Mouse (Mus musculus): Measurements from ENCODE around the gene Gfm2. TPM values are rescaled to one million over a fixed set of nuclear protein-coding genes. Genes with fewer than 3 reads are reported as not detected.
"Not testable (repeated sequence)": the region's sequence is repeated elsewhere in the genome, so short reads cannot be mapped to it uniquely, and the experiment has no call there.

Gfm2 gene
- polyA plus RNA-seq, 2 experiments, result 12.6 to 18.2 TPM

DNA sequence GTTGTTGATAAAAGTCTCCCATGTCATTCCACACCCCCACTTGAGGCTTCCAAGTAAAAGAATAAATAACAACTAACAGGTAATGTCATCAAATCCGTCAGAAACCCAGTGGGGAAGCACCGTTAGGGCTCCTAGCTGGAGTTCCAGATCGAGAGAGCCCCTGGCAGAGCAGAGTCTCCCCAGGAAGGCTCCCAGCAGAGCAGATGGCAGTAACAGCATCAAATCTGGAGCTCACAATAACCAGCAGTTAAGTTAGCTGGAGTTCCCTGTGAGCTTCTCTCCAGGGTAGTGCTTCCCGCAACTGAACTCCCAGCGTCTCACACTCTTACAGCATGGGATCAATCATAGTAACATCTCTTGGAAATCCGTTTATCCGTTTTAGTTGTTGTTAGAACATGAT is 32.7 kb upstream of the Gfm2 start:
- DNase-seq (ENCODE audit: low read depth in 3 of 3, low spot score in 3 of 3) (no peak), ATAC-seq (ENCODE audit: insufficient read depth) (no peak)
- Histone ChIP-seq H3K36me3 (replicated peaks; ENCODE audit: control insufficient read depth, insufficient read depth, low read depth) (no peaks in the 10 kb centered on the region), H3K27me3 (ENCODE audit: control insufficient read depth, insufficient read depth, low read length) (no peaks in the 10 kb centered on the region), H3K9me3 (ENCODE audit: control insufficient read depth, low read length) (no peaks in the 10 kb centered on the region), H3K4me1 (replicated peaks; ENCODE audit: control insufficient read depth in 2 of 2, insufficient read depth in 2 of 2, low read length in 1 of 2) (no peaks in the 10 kb centered on the region), H3K4me3 (ENCODE audit: insufficient read depth in 1 of 2, low read depth in 2 of 2, low read length in 2 of 2) (no peak overlapping the region), H3K4me2 (ENCODE audit: low read depth) (no peak overlapping the region), H3K27ac (no peak overlapping the region), H3K9ac (replicated peaks) (no peak overlapping the region)
- WGBS (ENCODE audit: insufficient replicate concordance), result 76% methylated on average over 7 of the region's 7 CpGs
- TF ChIP-seq EP300 (IDR thresholded peaks at IDR 0.05; ENCODE audit: low read depth) (no peak), CTCF (IDR thresholded peaks at IDR 0.05; ENCODE audit: low read depth) (no peak)

DNA sequence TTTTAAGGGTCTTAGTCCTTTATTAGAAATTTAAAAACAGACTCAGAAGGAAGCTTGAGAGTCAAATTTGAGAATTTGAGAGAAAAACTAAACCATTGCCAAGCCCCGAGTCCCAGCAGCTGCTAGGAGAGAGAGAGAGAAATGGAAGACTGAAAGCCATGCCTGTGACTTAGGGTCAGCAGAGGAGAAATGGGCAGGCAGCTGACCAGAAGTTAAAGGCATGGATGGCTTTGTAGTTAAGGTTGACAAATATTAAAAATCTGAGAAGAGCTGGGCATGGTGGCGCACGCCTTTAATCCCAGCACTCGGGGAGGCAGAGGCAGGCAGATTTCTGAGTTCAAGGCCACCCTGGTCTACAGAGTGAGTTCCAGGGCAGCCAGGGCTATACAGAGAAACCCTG is 30.0 kb upstream of the Gfm2 start:
- H3K4me1 ChIP-seq (replicated peaks; ENCODE audit: control insufficient read depth in 2 of 2, insufficient read depth in 2 of 2, low read length in 1 of 2); H3K27ac ChIP-seq; H3K36me3 ChIP-seq (replicated peaks; ENCODE audit: control insufficient read depth, insufficient read depth, low read depth); H3K4me3 ChIP-seq (ENCODE audit: insufficient read depth in 1 of 2, low read depth in 2 of 2, low read length in 2 of 2); H3K9me3 ChIP-seq (ENCODE audit: control insufficient read depth, low read length); H3K4me2 ChIP-seq (ENCODE audit: low read depth); H3K9ac ChIP-seq (replicated peaks); DNase-seq (ENCODE audit: low read depth in 3 of 3, low spot score in 3 of 3); ATAC-seq (ENCODE audit: insufficient read depth); H3K27me3 ChIP-seq (ENCODE audit: control insufficient read depth, insufficient read depth, low read length): not testable (repeated sequence)
- 87% methylated on average over 4 of the region's 4 CpGs for WGBS (ENCODE audit: insufficient replicate concordance)

DNA sequence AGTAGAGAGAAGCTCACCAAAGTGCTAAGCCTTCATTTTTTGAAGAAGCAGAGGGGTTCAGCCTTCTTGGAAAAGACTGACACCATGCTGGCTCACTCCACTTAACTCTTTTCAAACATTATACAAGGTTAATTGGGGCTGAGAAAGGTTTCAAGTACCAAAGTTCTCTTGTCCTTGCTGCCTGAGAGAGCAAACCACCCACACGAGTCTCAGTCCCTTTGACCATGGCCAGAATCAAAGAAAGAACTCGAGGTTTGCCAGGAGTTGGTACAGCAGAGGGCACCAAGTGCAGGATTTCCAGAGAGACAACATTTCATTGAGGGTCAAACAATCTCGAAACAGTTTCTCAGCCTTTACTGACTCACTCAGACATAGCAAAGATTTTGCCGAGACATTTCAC is 28.7 kb upstream of the Gfm2 start:
- Histone ChIP-seq H3K27me3 (ENCODE audit: control insufficient read depth, insufficient read depth, low read length) (no peaks in the 10 kb centered on the region), H3K36me3 (replicated peaks; ENCODE audit: control insufficient read depth, insufficient read depth, low read depth) (no peaks in the 10 kb centered on the region), H3K4me1 (replicated peaks; ENCODE audit: control insufficient read depth in 2 of 2, insufficient read depth in 2 of 2, low read length in 1 of 2) (no peaks in the 10 kb centered on the region), H3K4me2 (ENCODE audit: low read depth) (no peak overlapping the region), H3K9me3 (ENCODE audit: control insufficient read depth, low read length) (no peaks in the 10 kb centered on the region), H3K27ac (no peak overlapping the region), H3K4me3 (ENCODE audit: insufficient read depth in 1 of 2, low read depth in 2 of 2, low read length in 2 of 2) (no peak overlapping the region), H3K9ac (replicated peaks) (no peak overlapping the region)
- ATAC-seq (ENCODE audit: insufficient read depth) (no peak), DNase-seq (ENCODE audit: low read depth in 3 of 3, low spot score in 3 of 3) (no peak)
- WGBS (ENCODE audit: insufficient replicate concordance), result 69% methylated on average over 4 of the region's 4 CpGs
- TF ChIP-seq CTCF (IDR thresholded peaks at IDR 0.05; ENCODE audit: low read depth) (no peak), EP300 (IDR thresholded peaks at IDR 0.05; ENCODE audit: low read depth) (no peak)

DNA sequence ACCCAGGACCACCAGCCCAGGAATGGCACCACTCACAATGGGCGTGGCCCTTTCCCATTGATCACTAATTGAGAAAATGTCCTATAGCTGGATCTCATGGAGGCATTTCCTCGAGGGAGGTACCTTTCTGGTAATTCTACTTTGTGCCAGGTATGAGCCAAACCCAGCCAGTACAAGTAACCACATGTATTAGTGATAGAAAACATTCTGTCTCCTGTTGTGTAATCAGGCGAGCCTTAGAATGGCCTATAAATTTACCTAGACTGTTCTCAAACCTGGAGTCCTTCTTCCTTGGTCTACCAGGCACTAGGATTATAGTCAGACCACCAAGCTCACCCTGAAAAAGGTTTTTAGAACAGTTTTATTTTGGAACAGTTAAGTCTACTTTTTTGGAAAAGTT is 16.4 kb upstream of the Gfm2 start:
- Histone ChIP-seq H3K4me2 (ENCODE audit: low read depth) (no peak overlapping the region), H3K27ac (no peak overlapping the region), H3K27me3 (ENCODE audit: control insufficient read depth, insufficient read depth, low read length) (no peaks in the 10 kb centered on the region), H3K9ac (replicated peaks) (no peak overlapping the region), H3K4me1 (replicated peaks; ENCODE audit: control insufficient read depth in 2 of 2, insufficient read depth in 2 of 2, low read length in 1 of 2) (no peaks in the 10 kb centered on the region), H3K9me3 (ENCODE audit: control insufficient read depth, low read length) (no peaks in the 10 kb centered on the region), H3K4me3 (ENCODE audit: insufficient read depth in 1 of 2, low read depth in 2 of 2, low read length in 2 of 2) (no peak overlapping the region), H3K36me3 (replicated peaks; ENCODE audit: control insufficient read depth, insufficient read depth, low read depth) (no peaks in the 10 kb centered on the region)
- no peak for TF ChIP-seq EP300 (IDR thresholded peaks at IDR 0.05; ENCODE audit: low read depth)
- TF ChIP-seq CTCF (IDR thresholded peaks at IDR 0.05; ENCODE audit: low read depth), result no peak
- ATAC-seq (ENCODE audit: insufficient read depth) (no peak), DNase-seq (ENCODE audit: low read depth in 3 of 3, low spot score in 3 of 3) (no peak)
- WGBS (ENCODE audit: insufficient replicate concordance), result 57% methylated on average over 3 of the region's 3 CpGs

DNA sequence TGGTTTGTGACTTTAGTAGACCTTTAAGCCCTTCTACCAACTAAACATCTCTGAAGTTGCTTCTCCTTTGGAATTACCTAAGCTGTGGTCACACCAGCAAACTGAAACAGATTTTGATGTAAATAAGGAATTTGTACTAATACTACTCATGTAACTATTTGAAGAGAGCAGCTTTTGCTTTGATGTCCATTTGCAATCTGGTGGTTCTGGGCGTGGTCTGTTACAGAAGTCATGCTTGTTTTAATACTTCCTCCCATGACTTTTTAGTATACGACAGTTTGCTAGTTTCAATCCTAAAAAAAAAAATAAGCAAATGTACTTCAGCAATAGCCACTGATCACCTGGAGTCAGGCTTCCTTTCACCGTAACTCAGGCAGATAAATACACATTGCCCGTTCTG is 8.1 kb upstream of the Gfm2 start:
- ATAC-seq (ENCODE audit: insufficient read depth); H3K4me1 ChIP-seq (replicated peaks; ENCODE audit: control insufficient read depth in 2 of 2, insufficient read depth in 2 of 2, low read length in 1 of 2); H3K4me3 ChIP-seq (ENCODE audit: insufficient read depth in 1 of 2, low read depth in 2 of 2, low read length in 2 of 2); H3K9me3 ChIP-seq (ENCODE audit: control insufficient read depth, low read length); H3K9ac ChIP-seq (replicated peaks); H3K27me3 ChIP-seq (ENCODE audit: control insufficient read depth, insufficient read depth, low read length); DNase-seq (ENCODE audit: low read depth in 3 of 3, low spot score in 3 of 3); H3K27ac ChIP-seq; H3K4me2 ChIP-seq (ENCODE audit: low read depth): not testable (repeated sequence)
- peaks cover 20% of the 10 kb centered on the region for H3K36me3 ChIP-seq (replicated peaks; ENCODE audit: control insufficient read depth, insufficient read depth, low read depth)
- WGBS (ENCODE audit: insufficient replicate concordance), result 79% methylated on average over 2 of the region's 4 CpGs

- not testable (repeated sequence) for ATAC-seq (ENCODE audit: insufficient read depth); H3K27ac ChIP-seq; H3K4me2 ChIP-seq (ENCODE audit: low read depth); DNase-seq (ENCODE audit: low read depth in 3 of 3, low spot score in 3 of 3); H3K27me3 ChIP-seq (ENCODE audit: control insufficient read depth, insufficient read depth, low read length); H3K9ac ChIP-seq (replicated peaks); H3K4me1 ChIP-seq (replicated peaks; ENCODE audit: control insufficient read depth in 2 of 2, insufficient read depth in 2 of 2, low read length in 1 of 2); H3K4me3 ChIP-seq (ENCODE audit: insufficient read depth in 1 of 2, low read depth in 2 of 2, low read length in 2 of 2); H3K9me3 ChIP-seq (ENCODE audit: control insufficient read depth, low read length)
- no CpG with 5 or more reads among the region's 2 CpGs for WGBS (ENCODE audit: insufficient replicate concordance)
- H3K36me3 ChIP-seq (replicated peaks; ENCODE audit: control insufficient read depth, insufficient read depth, low read depth), result peaks cover 23% of the 10 kb centered on the region
Measured at GRCm38 (mm10) chr13:97130413-97130812, 7.3 kb upstream of the Gfm2 start.

DNA sequence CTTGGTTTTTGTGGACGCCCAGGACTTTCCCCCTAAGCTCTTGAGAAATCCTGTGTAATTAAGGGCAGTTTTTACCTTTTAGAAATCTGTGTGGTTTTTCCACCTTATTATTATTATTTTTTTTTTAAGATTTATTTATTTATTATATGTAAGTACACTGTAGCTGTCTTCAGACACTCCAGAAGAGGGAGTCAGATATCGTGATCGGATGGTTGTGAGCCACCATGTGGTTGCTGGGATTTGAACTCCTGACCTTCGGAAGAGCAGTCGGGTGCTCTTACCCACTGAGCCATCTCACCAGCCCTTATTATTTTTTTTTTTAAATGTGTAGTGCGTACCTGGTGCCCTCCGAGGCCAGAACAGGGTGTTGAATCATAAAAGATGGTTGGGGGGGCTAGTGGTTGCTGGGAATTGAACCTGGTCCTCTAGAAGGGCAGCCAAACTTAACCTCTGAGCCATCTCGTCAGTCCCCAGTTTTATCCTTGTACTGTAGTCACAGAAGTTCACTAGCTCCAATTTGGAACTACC is 731 bp downstream of the Gfm2 start:
- 21% methylated on average over 8 of the region's 8 CpGs for WGBS (ENCODE audit: insufficient replicate concordance)
- H3K27me3 ChIP-seq (ENCODE audit: control insufficient read depth, insufficient read depth, low read length); DNase-seq (ENCODE audit: low read depth in 3 of 3, low spot score in 3 of 3); H3K9me3 ChIP-seq (ENCODE audit: control insufficient read depth, low read length); H3K4me1 ChIP-seq (replicated peaks; ENCODE audit: control insufficient read depth in 2 of 2, insufficient read depth in 2 of 2, low read length in 1 of 2); ATAC-seq (ENCODE audit: insufficient read depth): not testable (repeated sequence)
- peak overlapping the region; percentile 87 for H3K9ac ChIP-seq (replicated peaks)
- peak overlapping the region; percentile 68 for H3K4me2 ChIP-seq (ENCODE audit: low read depth)
- H3K27ac ChIP-seq, result peak overlapping the region; percentile 28
- H3K36me3 ChIP-seq (replicated peaks; ENCODE audit: control insufficient read depth, insufficient read depth, low read depth), result peaks cover 14% of the 10 kb centered on the region
- peak overlapping the region; percentile 88 for H3K4me3 ChIP-seq (ENCODE audit: insufficient read depth in 1 of 2, low read depth in 2 of 2, low read length in 2 of 2)

Measured in liver, embryonic 14.5 days (tissue).